Mouse (Mus musculus) urinary bladder, postnatal 36 days (tissue): ENCODE measurements at regions not wholly inside any gene's neighbourhood (a gene's known extent, or its start where the extent isn't known, plus 50 kb on each side); places are given as distances from the start of the nearest gene placed in this dataset.
A peak's percentile ranks its signal among the peaks of the same experiment; 100 is the strongest.

Experiments
- DNase-seq, 2 experiments: peaks; one replicate each; pipeline ENCODE4 v3.0.0; 2022; ENCODE audit warnings: low spot score in 2 of 2, mixed read lengths in 1 of 2

DNA sequence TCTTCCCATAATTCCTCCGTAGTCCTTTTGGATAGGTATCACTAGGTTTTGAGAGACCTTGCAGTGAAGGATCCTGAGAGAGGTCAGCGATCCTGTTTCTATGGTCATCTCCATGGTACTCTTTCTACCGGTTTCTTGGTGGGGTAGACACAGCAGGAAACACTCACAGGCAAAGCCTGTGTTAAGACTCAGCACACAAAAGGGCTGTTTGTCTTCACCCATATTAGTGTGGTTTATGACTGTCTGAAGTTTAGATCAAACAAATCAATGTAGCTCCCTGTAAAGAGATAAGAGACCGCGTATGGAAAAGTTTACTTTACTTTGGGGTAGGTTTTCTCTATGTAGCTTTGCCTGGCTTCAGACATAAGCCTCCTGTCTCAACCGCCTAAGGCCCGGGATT is 282.5 kb upstream of the Rbms1 start:
- no peak for DNase-seq

DNA sequence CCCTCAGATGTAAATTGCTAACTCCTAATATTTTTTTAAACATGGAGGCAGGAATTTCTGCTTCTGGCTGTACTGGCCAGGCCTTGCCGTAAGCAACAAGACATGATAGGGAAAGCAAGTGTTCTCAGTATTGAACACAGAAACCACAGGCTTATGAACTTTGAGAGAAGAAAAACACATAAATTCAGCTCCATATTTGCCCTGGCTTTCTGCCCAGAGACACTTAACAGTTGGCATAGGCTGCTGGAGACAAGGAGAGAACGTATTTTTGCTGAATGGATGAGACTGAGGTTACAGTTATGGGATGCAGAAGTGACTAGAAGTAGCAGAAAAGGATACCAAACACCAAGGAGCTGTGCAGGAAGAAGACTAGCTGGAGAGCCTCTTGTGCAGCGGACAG is 258.7 kb upstream of the Rbms1 start:
- DNase-seq: no peak

GRCm38 (mm10) chr2:61221157-61221556 is 258.2 kb upstream of the Rbms1 start:
- no peak for DNase-seq

- DNase-seq: no peak
Observed at GRCm38 (mm10) chr2:61213951-61214350, 251.0 kb upstream of the Rbms1 start.

GRCm38 (mm10) chr2:61201387-61201786 is 238.4 kb upstream of the Rbms1 start:
- DNase-seq: no peak

DNA sequence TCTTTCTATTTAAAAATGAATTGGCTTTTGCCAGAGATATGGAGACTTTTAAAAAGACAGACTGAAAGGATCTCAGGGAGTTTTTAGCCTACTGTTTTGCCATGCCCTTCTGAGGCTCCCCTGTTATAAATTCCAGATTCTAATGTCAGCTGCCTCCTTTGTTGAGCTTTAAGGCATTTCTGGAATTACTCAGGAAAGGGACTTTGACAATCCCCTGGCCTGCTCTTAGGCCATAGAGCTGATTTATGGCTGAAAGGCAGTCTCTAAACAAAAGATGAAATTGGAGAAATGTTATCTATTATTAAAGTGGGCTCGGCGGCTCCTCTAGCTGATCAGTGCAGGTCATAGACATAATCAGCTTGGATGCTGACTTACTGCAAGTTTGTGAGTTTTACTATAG is 231.0 kb upstream of the Rbms1 start:
- no peak for DNase-seq

DNA sequence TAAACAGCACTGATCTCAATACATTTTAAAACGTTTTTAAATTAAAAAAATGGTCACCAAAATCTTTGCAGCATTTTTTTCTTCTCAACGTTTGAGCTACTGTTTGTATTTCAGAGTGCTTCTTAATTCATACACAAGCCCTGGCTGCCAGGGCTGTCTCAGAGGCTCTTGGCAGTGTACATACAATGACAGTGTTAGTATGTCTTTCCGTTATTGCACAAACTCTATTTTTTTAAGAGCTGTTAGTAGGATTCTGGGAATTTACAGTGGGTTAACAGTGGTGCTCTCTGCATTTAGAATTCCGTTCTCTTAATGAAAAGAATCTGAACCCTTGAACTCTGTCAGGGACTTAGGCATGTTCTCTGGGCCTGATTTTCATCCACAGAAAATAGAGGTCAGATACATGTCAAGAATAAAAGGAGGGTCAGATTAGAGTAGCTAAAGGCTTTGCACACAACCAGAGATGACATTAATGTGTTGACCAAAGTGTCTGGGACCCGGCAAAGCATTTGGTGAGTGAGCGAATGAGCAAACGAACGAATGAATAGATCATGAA is 219.5 kb upstream of the Rbms1 start:
- no peak for DNase-seq

DNA sequence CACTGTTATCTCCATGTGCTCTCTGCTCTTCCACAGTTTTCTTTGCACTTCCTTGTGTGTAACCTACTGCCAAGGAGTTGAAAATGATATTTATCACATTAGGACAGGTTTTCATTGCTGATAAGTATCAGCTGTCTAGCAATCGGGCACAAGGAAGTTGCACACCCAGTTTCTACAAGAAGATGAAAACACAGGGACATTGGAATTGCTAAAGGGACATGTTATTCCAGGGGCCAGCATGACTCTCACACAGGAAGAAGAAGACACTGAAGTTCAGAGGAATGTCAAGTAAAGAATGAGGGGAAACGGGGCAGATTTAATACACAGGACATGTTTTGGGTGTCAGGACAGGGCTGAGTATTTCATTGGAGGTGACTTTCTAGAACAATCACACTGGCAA is 214.8 kb upstream of the Rbms1 start:
- no peak for DNase-seq

- no peak for DNase-seq
Observed at GRCm38 (mm10) chr2:61176807-61177206, 213.8 kb upstream of the Rbms1 start.

GRCm38 (mm10) chr2:61173581-61173980 is 210.6 kb upstream of the Rbms1 start:
- no peak for DNase-seq

GRCm38 (mm10) chr2:61161336-61161735 is 198.3 kb upstream of the Rbms1 start:
- DNase-seq: no peak

GRCm38 (mm10) chr2:61159761-61160160 is 196.8 kb upstream of the Rbms1 start:
- no peak for DNase-seq

DNA sequence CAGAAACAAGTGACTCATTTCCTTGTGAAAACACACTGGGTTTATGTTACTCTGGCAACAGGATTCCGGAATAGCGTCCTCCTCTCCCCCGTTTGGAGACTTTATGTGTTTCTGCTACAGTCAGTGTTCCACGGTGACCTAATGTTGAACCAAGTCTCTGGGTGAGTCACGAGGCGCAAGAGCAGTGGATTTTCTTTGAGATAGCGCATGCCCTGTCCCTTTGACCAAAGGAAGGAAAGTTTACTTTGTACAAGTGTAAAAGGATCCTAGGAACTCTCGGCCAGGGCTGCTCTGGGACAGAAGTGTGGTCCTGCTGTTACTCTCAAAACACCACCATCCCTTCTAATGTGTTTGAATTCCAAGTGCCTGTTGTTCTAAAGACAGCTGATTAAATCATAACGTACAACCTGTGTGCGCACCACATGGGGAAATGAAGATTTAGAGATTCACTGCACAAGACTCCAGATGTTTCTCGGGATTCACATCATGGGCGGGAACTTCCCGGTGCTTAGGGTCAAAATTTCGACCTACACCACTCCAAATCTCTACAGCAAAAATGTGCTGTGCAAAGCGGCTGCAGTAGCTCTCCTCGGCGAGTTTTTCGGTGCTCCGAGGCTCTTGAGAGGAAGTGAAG is 176.1 kb upstream of the Rbms1 start:
- peak; percentile 64 to 79 for DNase-seq

- peak in 1 of 2 experiments; percentile 26 for DNase-seq
Observed at GRCm38 (mm10) chr2:61138625-61138997, 175.6 kb upstream of the Rbms1 start.

DNA sequence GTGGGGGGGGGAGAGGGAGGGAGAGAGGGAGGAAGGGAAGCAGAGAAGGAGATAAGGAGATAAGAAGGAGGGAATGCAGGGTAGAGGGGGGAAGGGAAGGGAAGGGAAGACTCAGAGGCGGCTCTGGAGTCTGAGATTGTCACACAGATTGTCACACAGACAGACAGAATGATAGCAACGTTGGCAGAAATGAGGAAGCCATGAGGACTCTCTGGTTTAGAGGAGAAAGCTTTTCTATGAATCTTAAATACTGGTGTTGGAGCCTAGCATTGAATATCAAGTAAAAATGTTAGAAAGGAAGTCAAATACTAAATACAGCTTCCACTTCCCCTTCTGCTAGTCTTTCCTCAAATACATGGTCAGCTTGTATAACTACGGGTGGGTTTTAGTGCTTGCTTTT is 174.4 kb upstream of the Rbms1 start:
- no peak for DNase-seq

DNA sequence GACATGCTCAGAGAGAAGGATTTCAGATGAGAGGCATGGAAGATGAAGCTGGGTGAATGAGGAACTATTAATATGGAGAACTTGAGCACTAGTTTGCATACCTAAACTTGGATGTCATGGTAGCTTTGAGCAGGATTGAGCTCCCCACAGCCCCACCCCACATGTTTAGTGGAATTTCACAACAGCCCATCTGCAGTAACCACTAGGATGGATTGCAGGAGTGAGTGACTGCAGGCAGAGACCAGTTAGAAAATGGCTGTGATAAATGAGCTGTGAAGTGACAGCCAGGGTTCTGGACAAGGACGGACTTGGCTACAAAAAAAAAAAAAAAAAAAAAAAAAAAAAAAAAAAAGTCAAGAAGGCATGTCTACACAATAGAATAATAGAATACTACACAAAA is 173.9 kb upstream of the Rbms1 start:
- no peak for DNase-seq

GRCm38 (mm10) chr2:61123046-61123806 is 160.2 kb upstream of the Rbms1 start:
- no peak for DNase-seq

GRCm38 (mm10) chr2:61121281-61121680 is 158.3 kb upstream of the Rbms1 start:
- peak; percentile 13 to 16 for DNase-seq

DNA sequence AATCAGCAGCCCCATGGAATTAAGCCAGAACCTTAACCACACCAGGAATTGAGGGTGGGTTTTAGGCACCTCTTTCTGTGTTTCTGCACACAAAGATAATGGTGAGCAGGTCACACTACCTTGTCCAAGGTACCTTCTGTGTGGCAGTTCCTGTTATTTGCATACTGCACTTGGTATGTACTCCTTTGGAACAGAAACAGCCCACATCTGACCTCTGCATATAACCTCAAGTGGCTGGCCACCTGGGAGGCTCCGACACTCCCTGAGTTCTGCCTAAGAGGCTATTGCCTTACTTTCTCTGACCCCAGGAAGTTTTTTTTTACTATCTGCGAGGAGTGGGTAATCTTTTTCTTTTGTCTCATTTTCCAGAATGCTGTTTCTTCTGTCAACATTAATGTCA is 151.6 kb upstream of the Rbms1 start:
- no peak for DNase-seq

DNA sequence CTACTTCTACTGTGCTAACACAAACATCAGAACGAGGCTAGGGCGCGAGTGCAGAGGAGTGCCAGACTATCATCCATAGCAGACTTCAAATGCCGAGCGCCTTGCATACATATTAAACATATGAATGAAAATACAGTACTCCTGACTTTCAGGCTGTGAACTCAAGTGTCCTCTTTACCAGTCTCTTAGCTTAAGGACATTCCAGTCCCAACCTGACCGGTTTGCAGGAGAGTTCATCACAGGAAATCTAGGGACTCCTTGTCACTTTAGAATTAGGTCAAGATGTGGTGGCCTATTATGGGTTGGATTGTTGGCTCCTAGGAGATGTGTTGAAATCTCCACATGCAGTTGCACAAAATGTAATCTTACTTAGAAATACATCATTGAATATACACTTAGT is 150.9 kb upstream of the Rbms1 start:
- no peak for DNase-seq

DNA sequence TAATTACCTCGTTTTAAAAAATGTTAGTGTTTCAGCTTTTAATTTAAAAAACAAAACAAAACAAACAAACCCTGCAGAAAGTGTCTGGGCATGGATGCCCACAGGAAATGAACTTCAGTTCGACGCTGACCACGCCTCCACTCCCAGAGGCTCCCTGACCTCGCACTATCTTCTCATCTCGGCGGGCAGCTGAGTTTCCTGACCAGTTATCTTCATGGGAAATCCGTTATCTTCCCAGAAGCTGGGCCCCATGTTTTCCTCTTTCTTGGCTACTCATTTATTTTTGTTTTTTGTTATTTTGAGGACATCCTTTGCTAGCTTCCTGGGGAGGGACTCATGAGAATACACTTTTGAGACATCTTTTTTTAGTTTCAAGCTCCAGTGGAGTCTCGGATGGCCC is 147.6 kb upstream of the Rbms1 start:
- no peak for DNase-seq

DNA sequence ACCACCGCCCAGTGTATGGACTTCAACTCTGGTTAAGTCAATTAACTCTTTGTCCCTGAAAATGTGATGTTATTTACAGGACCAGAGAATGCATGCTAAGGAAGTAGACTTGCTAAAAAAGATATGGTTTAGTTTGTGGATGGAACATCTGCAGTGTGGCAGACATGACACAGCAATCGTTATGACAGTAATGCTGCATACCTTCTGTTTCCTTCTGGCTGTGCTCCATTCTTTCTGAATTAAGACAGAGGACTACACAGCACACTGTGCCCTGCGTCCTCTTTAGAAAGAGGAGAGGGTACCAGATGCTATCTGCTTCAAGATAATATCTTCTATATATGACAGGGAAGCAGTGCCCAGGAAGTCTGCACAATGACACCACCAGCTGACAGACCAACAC is 146.6 kb upstream of the Rbms1 start:
- no peak for DNase-seq

GRCm38 (mm10) chr2:61105169-61105568 is 142.2 kb upstream of the Rbms1 start:
- no peak for DNase-seq
